Mouse (Mus musculus) embryonic stem cell, embryonic (primary cell): ENCODE results near the gene Oma1.

Experiments used
- CTCF ChIA-PET, 4 experiments: fragments of 300-600 bp in 2 of 4; fragments of 350-600 bp in 2 of 4; sonication (Branson Sonifier 250); formaldehyde crosslinking; loops; one replicate each; lab custom pipeline; 2022; ENCODE audit warnings: inconsistent platforms in 2 of 4; lab: Charles Lee
- POLR2A ChIA-PET, 4 experiments: fragments of 300-600 bp in 2 of 4; fragments of 350-600 bp in 2 of 4; sonication (Branson Sonifier 250); formaldehyde crosslinking; loops; one replicate each; lab custom pipeline; 2022; ENCODE audit warnings: antibody characterized with exemption in 4 of 4, inconsistent platforms in 1 of 4; lab: Charles Lee

Oma1 gene

DNA sequence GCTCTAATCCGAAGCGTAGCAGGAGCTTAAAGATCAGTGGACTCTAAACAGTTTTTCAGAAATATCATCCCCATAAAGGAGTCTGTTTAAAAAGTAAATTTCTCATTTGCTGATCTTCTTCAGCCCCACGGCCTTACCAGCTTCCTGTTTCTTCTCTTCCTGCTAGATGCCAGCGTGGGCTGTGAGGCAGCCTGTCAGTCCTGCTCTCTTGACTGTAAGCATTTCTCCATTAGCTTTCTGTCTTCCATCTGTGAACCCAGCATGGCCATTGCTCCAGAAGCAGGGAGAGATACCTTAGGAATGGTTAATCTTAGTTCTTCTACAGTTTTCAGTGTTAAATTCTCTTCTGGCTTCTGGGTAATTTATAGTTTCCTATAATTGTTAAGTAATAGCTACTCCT is 28.0 kb downstream of the Oma1 start:
- CTCF ChIA-PET = no interaction called here
- POLR2A ChIA-PET = interaction anchor here in 1 of 4 experiments (1.7 kb wide), 1 partner anchor 12 kb away, joined by 4 read pairs; no protein-coding TSS in a partner anchor

DNA sequence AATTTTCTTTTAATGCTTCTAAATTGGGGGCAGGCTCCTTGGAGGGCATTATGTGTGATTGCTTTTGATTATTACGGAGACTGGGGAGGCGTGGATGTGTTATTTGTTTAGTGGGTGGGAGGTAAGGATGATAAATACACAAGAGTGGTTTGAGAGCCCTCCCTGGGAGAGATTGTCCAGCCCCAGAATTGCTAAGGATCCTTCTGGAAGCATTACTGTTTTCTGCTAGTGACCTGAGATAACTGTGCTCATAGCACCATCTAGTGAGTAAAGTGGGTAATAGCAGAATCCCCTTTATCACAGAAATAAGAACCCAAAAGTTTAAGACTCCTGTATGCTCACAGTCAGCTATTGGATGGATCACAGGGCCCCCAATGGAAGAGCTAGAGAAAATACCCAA is 32.4 kb downstream of the Oma1 start:
- CTCF ChIA-PET = interaction anchor here (0.6 to 1.7 kb wide), 6 partner anchors 10 to 1117 kb away, joined by 3 to 8 read pairs (median 3); no protein-coding TSS in a partner anchor
- POLR2A ChIA-PET = no interaction called here

DNA sequence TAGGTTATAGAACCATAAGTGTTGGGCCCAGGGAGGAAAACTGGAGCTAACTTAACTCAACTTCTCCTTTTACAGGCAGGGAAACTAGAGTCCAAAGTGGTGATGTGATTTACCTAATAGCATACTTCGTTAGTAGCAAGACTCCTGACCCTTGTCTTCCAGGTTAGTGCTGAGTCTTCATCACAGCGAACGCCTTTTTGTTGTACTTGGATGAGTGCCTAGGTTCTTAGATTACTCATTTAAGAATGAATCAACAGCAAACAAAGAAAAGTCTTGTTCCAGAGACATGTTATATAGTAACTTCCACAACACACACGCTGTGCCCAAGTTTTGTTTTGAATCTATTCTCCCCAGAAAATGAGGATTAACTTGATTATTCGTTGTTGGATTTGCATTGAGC is 33.2 kb downstream of the Oma1 start:
- ChIA-PET POLR2A (no interaction called here), CTCF (interaction anchor here in 3 of 4 experiments (0.6 kb wide), 3 partner anchors 13 to 1118 kb away, joined by 3 to 8 read pairs (median 3); no protein-coding TSS in a partner anchor)

DNA sequence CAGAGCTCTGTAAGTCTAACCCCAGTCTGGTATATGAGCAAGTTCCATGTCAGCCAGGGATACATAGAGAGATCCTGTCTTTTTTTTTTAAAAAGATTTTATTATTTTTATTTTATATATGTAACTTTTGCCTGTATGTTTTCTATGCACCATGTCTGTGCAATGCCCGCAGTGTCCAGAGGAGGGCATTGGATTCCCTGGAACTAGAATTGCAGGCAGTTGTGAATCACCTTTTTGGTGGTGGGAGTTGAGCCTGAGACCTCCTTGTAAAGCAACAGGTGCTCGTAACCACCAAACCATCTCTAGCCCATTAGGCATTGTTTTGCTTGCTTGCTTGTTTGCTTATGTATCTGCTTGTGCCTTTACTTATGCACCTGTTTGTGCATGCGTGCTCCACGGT is 35.6 kb downstream of the Oma1 start:
- CTCF ChIA-PET = no interaction called here
- POLR2A ChIA-PET = no interaction called here

DNA sequence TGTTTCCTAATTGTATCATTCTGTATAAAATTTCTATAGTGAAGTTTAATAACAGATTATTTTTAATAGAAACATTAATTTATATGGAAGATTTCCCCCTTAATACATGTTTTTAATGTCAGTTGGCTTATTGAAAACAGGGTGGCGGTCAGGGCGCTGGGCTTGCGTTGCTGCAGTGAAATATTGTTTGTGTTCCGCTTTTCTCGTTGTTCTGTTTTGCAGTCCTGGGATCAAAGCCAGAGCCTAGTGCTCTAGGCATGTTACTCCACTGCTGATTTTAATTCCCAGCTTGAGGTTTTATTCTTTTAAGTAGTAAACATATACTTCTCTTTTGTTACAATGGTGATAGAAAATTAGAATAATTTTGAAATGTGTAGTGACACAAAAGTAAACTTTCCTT is 39.3 kb downstream of the Oma1 start:
- CTCF ChIA-PET = interaction anchor here in 2 of 4 experiments (0.7 to 1.2 kb wide), 2 partner anchors 39 kb away, joined by 4 to 6 read pairs; partner anchors contain the start of gene Oma1 (in 2 of the 2)
- POLR2A ChIA-PET = no interaction called here

DNA sequence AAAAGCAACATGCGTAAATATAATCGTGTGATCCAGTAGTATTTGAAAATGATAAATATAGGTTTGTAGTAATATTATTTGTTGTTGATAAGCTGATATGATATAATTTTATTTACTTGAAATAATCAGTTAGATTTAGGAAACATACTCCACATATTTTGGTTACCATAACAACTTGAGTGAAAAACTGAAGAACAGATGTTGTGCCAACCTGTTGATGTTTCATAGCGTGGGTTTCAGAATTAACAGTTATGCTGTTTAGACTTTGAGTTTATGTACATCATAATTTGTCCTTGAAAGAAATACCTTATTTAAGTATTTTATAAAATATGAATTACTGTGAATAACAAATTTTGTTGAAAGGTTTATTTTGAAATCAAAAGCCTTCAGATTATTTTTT is 43.8 kb downstream of the Oma1 start:
- CTCF ChIA-PET = no interaction called here
- POLR2A ChIA-PET = no interaction called here

DNA sequence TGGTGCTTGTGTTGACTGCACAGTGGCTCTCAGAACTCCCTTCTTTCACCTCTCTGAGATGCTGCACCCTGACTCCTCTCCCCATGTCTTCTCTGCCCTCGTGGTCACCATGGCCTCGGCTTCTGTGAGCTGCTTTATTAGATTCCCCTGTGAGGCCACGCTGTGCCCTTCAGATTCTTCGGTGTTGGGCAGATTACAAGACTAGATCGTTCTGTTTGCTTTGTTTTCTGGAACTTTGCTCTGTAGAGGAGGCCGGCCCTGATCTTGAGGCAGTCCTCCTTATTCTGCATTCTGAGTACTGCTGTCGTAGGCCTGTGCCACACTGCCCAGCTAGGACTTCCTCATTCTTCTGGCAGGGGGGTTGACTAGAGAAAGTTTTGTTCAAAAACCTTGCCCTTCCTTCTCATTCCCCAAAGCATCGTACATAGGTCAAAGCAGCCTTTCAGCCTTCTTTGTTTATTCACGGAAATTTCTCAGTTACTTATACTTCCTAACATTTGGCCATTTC is 45.4 kb downstream of the Oma1 start:
- ChIA-PET CTCF (interaction anchor here in 1 of 4 experiments (0.7 kb wide), 1 partner anchor 745 kb away, joined by 3 read pairs; no protein-coding TSS in a partner anchor), POLR2A (no interaction called here)

DNA sequence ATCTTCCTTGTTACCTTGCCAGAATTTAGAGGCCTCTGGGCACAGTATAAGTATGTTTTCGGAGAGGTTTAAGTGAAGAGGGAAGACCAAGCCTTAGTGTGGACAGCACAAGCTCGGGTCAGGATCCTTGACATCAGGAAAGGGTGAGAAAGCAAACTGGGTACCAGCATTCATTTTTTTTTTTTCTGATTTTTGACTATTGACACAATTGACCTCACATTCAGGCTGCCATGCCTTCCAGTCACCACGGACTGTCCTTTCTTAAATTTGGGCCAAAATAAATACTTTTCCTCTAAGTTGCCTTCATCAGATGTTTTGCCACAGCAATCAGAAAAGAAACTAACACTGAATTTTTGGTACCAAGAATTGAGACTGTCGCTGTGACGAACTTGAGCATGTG is 68.6 kb downstream of the Oma1 start:
- ChIA-PET CTCF (no interaction called here), POLR2A (no interaction called here)

DNA sequence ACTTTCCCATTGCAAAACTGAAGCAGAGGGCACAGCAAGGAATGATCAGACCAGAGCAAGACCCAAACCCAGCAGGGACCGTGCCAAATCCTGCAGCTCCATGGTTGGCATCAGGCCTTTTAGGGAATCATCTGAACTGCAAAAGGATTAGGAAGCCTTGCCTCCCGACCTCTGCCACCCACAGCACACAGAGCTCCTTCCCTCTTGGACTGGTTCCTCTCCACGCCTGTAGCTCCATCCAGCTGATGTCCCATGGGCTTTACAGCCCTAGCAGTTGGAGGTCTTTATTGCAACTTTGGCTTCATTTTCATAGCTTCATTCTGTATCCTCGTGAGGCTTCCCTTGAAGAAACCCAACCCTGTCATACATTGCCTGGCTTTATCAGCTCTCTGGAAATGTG is 71.4 kb downstream of the Oma1 start:
- ChIA-PET CTCF (no interaction called here), POLR2A (no interaction called here)

DNA sequence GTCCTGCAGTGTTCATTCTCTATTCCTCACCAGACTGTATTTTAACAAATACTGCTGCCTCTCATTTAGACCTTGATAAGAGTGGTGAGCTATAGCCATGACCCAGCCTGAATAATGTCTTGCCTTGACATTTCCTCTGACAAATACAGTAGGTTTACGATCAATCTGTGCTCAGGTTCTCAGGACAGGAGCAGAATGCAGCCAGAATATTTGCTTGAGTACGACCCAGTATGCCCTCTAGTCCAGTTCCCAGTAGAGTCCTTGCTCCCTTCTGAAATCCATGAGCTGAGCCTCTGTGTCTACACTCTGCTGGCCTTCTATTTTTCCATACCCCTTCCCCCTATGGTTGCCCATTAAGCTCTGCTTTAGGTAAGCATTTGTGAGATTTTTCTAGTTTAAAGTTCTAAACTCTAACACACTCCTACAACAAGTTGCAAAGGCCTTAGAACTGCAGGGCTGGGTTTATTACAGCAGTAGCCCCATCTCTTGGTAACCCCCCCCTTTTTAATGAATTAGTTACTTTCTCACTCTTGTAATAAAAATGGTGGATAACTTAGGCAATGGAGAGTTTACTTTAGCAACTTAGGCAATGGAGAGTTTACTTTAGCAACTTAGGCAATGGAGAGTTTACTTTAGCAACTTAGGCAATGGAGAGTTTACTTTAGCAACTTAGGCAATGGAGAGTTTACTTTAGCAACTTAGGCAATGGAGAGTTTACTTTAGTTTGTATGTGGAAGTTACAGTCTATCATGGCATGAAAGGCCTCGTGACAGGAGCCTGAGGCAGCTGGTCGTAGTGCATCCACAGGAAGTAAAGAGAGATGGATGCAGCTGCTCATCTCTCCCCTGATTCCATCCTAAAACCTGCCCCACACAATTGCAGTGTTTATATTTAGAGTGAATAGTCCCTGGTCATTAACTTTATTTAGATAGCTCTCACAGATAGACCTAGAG is 72.5 kb downstream of the Oma1 start:
- ChIA-PET CTCF (no interaction called here), POLR2A (no interaction called here)

DNA sequence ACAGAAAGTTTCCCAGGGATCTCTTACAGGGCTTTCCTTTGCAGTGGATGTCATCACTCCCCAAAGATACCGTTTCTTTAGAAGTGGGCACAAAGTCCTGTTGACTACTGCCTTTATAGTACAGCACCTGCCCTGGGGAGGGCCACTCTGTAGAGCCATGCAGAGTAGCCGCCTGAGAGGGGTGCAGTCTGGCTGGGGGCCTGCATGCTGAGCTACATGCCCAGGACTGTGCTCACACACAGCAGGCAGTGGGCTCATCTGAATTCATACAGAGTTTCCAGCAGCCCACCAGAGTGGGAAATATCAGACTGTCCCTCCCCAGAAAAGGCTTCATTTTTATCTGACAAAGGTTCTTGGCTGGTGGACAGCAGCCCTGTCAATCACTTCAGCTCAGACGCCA is 73.7 kb downstream of the Oma1 start:
- ChIA-PET POLR2A (no interaction called here), CTCF (interaction anchor here in 1 of 4 experiments (0.5 kb wide), 1 partner anchor 1597 kb away, joined by 3 read pairs; no protein-coding TSS in a partner anchor)

DNA sequence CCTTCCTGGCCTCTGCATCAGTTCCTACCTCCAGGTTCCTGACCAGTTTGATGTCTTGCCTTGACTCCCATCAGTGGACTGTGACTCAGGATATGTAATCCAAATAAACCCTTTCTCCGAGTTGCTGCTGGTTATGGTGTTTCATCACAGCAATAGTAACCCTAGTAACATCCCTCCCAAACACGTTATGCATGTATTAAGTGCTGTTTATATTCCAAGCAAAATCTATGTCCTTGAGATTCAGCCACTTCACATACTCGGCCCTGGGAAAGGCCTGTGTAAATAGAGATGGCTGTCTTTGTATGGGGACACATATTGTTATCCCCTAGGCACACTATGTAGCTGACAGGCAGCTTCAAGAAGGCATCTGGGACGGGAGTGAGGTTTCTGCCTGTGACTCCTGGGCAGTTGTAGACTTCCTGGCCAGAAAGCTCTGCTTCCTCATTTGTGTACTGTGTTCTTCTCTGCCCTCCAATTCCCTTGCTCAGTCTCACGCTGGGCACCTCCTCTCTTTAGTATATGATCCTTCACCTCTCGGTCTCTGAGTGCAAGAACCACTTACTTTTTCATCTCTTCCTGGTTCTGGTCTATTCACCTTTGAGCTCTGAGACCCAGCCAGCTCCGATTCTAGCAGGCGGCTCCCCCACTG is 75.0 kb downstream of the Oma1 start:
- ChIA-PET POLR2A (no interaction called here), CTCF (no interaction called here)

DNA sequence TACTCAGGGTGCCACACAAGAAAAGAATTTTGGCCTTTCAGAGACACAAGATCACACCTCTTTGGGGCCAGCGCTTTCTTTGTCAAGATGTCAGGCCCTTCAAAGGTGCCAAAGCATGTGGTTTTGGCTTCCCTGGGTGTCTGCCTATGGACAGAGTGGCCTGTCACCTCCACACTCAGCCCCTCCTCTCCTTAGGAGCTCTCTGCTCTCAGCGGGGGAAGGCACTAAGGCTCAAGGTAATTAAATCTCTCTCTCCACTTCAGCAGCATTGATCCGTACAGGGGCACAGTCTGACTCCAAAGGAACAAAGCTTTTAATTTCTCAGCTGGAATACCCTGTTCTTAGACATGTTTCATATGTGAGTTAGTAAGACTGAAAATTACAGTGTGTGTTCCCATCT is 76.0 kb downstream of the Oma1 start:
- POLR2A ChIA-PET = no interaction called here
- CTCF ChIA-PET = no interaction called here

DNA sequence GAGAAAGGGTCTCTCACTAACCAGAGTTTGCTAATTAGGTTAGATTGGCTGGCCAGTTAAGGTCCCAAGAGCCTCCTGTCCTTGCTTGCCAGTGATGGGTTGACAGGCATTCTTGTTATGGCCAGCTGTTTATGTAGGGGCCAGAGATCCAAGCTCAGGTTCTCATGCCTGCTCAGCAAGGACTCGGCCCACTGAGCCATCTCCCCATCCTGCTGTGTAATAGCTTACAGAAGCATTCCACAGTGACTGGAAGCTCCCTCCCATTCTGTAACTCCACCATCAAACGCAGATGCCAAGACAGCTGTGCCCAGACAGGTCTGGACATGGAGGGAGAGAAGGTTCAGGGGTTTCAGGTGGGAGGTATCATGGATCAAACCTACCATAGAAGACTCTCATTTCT is 76.9 kb downstream of the Oma1 start:
- POLR2A ChIA-PET = interaction anchor here in 1 of 4 experiments (1.0 kb wide), 1 partner anchor 176 kb away, joined by 3 read pairs; no protein-coding TSS in a partner anchor
- CTCF ChIA-PET = no interaction called here

DNA sequence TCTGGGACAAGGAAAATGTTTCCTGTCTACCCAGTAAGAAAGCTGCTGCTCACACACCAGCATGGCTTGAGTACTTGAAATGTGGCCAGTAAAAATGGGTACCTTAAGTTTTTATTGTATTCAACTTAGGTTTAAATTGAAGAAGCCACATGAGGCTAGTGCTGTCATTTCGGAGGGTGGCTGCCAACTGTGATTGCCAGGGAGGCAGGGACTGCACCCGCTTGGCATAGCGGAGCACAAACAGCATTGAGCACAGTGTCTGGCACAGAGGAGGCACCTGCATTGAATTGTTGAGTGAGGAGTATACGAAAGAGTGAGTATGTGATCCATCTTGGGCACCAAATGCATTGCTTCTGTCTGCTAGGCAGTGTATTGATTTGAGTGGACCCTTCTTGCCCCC is 81.5 kb downstream of the Oma1 start:
- ChIA-PET POLR2A (interaction anchor here in 1 of 4 experiments (0.6 kb wide), 1 partner anchor 359 kb away, joined by 6 read pairs; no protein-coding TSS in a partner anchor), CTCF (interaction anchor here in 1 of 4 experiments (0.6 kb wide), 1 partner anchor 653 kb away, joined by 3 read pairs; no protein-coding TSS in a partner anchor)

DNA sequence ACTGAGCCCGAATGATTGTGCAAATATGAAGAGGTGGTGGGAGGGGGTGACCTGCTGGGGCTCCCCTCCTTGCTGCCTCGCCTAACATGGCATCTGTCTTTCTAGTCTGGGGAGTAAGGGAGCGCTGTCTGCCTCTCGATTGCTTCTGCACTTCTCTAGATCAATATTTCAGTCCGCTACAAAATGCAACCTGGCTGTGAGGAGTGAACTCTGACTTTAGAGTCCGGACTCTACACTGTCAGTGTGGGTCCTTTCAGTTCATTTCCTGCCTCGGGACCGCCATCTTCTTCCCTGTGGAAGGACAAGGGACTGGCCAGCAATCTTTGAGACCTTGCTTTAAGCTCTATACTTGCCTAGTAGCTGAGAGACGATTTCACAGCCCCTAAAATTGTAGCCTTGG is 82.3 kb downstream of the Oma1 start:
- POLR2A ChIA-PET = interaction anchor here in 1 of 4 experiments (0.6 kb wide), 1 partner anchor 360 kb away, joined by 6 read pairs; no protein-coding TSS in a partner anchor
- CTCF ChIA-PET = interaction anchor here in 1 of 4 experiments (0.6 kb wide), 2 partner anchors 653 to 1825 kb away, joined by 3 to 4 read pairs; no protein-coding TSS in a partner anchor

DNA sequence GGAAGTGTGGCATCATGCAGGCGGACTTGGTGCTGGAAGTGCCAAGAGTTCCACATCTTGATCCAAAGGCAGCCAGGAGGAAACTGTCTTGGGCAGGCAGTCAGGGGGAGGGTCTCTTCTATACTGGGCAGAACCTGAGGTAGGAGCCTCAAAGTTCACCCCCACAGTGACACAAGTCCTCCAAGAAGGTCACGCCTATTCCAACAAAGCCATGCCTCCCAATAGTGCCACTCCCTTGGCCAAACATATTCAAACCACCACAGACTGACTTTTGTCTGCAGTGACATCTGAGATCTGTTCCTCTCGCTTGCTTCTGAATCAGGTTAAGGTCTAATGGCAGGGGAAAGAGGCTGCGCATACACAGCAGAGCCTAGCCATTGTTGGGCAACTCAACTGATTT is 83.3 kb downstream of the Oma1 start:
- CTCF ChIA-PET = interaction anchor here in 1 of 4 experiments (0.7 kb wide), 1 partner anchor 59 kb away, joined by 3 read pairs; no protein-coding TSS in a partner anchor
- POLR2A ChIA-PET = no interaction called here

DNA sequence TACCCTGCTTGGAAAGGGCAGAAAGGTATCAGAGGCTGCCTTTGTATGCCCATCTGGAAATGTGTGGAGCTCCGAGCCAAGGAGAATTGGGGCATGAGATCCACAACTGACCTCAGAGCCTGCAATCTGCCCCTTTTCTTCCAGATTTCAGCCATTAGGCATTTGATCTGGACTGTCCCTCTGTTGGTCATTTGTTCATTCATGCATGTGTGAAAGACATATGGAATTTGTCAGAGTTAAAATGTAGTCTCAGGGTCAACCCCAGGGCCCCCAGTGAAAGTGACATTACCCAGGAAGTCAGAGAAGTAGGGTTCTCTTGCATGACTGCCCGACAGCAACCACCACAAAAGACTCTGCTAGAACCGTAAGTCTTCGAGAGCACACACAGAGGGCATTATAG is 89.0 kb downstream of the Oma1 start:
- ChIA-PET POLR2A (no interaction called here), CTCF (no interaction called here)

DNA sequence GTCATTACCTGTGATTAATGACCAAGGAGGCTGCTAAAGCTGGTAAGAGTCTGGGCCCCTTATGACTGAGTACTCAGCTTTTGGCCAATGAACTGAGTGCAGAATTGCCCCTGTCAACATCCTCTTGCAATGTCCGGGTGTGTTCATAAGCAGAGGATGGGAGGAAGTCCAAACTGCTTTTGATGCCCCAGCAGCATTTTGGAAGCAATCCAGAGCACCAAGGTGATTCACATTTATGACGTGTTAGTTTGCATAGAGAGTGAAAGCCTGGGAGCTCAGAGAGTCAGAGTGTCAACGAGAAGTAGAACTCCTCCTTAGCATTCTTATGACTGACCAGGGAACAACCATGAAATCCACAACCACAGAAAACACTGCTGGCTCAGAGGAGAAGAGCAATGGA is 91.7 kb downstream of the Oma1 start:
- ChIA-PET CTCF (no interaction called here), POLR2A (no interaction called here)
